Mouse (Mus musculus) lung, postnatal 14 days (tissue): Measurements from ENCODE around the gene Timp3.

Experiments used
- DNase-seq: peaks from one replicate; pipeline ENCODE4 v3.0.0; 2021

Timp3 gene

DNA sequence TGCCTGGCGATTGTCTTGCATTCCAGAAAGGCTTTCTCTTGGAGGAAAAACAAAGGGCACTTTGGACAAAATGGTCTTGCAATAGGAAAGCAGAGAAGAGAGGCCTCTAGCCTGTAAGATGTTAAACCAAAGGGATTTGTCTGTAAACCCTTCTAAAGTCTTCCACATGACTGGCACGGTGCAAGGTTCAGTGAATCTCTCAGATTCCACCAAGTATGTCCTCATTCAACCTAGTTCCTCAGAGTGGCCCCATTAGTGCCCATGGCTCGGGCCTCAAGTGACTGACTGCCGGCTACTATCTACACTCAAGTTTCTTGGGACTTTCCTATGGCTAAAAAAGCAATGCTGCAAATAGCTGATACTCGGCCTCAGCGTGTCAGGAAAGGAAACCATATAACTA is 1.8 kb upstream of the Timp3 start:
- DNase-seq = no peak

DNA sequence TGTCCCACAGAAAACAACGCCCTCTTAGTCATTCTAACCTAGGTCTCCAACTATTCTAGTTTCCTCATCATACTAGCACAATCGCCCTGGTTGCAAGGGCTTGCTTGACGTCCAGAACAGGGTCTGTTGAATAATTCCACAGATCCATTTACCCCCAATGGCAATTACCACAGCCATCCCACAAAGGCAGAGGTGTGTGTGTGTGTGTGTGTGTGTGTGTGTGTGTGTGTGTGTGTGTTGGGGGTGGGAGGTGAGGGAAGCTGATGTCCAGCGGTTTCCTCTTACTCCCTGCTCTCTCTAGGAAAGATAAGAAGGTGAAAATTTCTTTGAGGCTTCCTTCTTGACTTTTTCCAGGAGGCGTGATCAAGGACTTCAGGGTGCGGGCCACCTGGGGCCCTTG is 377 bp upstream of the Timp3 start:
- DNase-seq = no peak

DNA sequence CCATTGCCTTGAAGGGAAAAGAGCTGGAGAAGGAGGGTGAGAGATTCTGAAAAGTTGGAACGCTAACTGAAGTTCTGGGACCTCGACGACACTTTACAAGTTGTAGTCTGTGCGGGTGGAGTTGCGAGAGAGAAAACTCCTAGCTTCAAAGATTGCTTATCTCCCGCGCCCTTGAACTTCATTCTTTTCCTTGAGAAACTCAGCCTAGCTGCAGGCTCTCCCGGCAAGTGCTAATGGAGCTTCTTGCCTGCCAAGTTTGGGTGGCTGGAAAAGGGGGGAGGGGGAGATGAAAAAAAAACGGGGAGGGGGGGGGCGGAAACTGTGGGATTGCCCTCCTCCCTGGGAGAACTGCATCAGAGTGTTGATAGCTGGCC is 932 bp downstream of the Timp3 start:
- no peak for DNase-seq

DNA sequence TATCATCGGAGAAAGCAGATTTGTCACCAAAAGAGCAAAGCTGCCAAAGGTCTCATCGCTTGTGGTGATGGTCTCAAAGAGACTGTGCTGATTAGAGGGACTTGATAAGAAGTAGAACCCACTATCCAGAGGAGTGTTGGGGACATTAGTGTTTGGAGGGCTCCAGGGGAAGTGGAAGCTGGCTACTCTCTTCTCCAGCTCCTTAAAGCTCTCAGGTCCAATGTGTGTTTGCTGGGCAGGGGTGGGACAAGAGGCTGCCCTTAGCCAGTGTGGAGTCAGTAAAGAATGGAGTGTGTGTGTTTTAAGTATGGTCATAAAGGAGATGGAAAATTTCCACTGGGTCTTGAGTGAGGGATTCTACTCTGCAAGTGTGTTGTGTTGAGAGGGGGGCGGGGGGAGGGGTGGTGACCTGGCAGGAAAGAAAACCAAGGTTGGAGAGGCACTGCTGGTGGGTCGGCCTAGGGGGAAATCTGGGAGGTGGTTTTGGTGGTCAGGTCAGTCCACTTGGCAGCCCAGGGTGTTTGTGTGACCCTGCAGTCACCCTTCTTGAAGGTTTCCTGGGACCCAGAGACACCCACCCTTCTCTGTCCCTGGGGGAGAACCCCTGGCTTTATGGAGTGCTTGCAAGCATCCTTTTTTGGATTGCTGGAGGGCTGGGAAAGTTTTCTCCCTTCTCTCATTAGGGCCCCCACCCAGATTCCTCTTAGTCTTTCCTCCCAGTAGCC is 1.6 kb downstream of the Timp3 start:
- peak; percentile 33 for DNase-seq

DNA sequence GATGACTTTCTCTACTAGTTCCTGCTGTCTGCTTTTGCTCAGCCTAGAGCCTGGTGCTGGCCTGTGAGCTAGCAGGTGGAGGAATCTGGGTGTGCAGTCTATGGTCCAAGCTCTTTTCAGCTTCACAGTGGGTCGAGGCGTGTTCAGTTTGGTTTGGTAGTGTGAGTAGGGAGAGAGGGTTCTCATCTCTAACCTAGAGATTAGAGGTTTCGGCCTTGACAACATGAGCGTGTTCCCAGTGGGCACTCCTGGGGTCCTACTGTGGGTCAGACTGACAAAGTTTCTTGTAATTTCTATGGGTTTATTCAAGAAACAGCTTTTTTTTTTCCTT is 2.1 kb downstream of the Timp3 start:
- DNase-seq = no peak

DNA sequence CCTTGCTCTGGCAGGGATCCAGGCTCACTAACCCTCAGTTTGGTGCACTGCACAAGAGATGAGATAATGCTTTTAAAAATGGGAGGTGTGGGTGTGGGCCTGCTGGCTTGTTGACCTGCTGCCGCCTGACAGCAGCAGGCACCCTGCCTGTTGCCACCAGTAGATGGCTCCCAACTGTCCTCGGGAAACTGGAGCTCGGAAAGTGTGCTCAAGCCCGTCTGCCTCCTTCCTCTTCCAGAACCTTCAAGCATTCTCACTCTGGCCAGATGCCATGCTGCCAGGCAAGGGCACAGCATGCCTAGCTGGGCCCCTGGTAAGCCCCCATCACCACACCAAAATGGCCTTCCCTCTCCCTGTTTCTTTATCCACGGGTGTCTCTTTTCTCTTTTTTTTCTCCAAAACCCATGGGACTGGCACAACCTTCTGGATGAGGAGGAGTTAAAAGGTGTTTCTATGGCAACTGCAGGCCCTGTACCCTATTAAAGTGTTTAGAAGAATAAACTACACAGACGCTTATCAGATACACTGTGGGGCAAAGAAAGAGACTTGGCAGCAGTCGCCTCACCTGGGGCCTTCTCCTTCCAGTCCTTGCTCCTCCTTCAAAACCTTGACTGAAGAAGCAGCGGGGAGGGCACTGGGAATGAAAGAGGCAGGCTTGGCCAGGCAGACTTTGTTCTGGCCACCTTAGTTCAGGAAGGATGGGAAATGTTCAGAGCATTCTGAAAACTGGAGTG is 2.8 kb downstream of the Timp3 start:
- peak; percentile 83 for DNase-seq

DNA sequence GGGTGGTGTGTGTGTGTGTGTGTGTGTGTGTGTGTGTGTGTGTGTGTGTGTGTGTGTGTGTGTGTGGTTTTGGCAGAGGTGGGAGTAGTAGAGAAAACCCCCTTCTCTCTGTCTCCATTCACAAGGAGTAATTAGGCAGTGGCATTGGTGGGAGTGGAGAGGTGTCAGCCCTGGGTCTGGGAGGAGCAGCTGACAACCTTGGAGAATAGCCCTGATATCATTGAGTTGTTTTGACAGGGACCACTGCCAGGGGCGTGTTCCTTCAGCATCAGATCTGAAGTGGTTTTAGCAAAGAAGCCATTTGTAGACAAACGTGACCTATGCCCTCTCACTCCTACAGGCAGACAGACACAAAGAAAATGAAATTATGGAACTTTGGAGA is 3.3 kb downstream of the Timp3 start:
- DNase-seq = no peak

DNA sequence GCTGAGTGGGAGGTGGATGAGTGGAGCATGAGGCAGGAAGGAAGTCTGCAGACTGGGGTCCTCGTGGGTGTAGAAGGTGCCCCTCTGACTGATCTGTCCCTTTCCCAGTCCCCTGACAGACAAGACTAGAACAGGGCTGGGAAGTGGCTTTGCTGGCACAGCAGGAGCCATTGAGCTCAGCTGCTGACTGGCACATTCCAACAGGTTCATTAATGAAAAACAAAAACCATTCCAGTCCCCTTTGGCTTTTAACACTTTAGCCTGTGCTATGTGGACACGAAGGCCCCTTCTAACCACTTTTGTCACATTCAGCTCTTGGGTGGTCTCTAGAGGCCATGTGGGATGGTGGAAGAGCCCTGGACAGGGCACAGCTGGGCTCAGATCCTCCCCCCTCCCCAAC is 4.4 kb downstream of the Timp3 start:
- DNase-seq = no peak

DNA sequence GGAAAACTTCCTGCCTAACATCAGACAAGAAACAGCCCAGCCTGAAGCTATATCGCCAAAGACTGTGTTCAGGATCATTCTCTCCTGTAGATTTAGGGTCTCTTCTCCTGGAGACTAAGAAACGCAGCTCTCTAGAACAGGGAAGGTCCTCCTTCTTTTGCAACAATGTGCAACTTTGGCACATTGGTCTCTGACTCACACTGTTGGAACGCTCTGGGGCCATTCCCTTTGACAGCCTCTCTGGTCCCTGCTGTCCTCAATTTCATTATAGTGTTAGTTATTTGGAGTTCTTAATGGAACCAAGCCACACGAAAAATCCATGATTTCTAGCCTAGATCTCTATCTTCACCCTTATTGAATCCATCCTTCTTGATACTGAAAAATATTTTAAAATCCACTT is 7.1 kb downstream of the Timp3 start:
- DNase-seq = no peak

DNA sequence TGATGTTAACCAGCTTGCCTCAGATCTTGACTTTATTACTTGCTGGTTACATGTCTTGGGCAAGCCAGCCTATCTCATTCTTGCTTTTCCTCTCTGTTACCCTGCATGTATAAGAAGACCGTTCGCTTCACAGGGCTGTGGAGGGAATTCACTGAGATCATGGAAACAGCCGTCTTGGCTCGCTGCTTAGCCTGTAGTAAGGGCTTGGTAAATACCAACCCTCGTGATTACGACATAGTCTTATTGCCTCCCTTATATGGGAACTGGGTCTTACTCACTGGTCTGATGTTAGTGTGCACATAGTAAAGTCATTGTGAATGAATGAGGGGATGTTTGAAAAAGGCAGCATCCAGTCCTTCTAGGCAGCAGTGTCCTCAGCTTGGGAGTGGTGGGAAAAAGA is 10.4 kb downstream of the Timp3 start:
- DNase-seq = peak; percentile 74

DNA sequence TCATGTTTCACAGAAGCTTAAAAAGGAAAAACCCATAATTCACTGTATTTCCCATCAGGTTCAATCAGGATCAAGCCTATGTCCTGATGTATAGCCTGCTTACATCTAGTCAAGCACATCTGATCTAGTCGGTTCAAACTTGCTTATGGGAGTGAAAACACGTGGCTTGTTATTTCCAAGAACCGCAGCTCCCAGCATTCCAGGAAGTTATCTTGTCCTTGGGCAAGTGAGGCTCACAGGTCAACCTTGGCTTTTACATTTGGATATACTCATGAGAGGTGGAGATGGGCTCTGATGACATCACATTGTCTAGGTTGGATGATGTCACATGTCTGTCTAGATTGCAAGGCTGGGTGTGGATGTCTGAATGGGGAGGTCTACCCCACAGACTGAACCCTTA is 12.8 kb downstream of the Timp3 start:
- DNase-seq = no peak

DNA sequence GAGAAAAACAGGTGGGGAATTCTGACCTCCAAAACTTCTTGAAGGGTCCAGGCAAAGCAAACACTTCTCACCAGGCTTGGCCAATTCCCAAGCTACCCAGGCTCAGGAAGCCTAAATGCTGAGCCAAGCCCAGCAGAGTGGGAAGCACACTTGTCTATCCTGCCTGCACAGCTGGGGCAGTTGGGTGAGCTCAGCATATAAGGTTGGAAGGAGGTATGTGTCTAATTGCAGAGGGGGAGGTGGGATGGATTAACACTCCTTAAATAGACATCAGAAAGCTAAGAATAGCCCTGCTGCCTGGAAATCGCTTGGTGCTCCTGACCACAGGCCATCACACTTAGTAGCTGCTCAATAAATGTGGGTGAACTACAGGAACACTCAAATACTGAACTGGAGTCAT is 13.3 kb downstream of the Timp3 start:
- no peak for DNase-seq

DNA sequence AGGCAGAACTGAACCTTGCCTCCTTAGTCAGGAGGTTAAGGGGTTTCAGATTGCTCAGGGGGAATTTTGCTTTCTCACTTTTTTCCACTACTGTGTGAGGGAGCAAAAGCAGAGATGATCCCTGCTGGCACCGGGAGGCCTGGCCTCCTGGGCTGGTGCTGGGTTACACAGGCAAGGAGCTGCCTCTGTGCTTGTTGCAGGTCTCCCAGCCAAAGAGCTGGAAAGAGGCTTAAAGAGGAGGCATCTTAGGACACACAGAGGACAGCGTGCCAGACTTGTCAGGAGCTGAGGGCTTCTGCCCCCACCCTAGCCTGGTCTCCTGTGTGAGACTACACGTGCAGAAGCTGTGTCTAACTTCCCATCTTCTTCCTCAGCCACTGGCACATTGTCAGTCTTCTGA is 15.3 kb downstream of the Timp3 start:
- no peak for DNase-seq

DNA sequence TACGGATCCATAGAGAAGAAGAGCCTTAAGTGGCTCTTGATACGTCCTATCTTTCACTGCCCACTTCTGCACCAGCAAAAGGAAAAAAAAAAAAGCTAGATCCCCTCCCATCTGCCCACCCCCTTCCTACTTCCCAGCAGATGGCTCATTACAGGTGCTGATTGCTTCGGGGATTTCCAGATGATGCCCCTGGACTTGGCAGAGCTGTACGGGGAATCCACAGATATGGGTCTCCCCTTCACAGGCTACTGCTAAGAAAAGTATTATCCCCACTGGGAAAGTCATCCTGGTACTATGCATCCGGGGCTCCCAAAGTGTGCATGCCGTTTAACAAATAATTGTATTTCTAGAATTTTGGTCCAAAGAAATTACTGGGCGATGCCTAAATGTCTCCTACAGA is 17.5 kb downstream of the Timp3 start:
- DNase-seq = no peak

DNA sequence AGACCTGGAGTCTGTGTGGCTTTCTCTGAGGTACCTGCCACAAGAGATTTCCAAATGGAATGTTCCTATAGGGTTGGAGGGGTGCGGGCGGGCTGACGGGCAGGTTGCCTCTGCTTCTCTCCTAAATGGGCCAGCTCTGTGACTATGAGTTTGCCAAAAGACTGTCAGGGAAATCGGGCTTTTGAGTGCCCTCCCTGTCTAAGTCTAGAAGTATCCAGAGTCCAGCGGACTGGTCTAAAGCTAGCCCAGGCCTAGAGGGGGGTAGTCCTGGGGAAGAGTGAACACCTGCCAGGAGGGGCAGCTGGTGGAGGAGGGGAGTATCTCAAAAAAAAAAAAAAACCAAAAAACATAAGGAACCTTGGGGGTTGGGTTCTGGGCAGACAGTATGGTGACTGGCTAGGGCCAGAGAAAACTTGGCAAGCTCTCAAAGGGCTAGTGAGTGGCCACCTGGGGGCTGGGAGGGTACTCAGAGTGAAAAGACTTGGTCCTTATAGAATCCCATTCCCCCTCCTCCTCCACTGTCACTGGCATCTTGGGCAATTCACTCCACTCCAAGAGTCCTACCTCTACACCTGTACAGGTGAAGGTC is 18.5 kb downstream of the Timp3 start:
- DNase-seq = no peak

DNA sequence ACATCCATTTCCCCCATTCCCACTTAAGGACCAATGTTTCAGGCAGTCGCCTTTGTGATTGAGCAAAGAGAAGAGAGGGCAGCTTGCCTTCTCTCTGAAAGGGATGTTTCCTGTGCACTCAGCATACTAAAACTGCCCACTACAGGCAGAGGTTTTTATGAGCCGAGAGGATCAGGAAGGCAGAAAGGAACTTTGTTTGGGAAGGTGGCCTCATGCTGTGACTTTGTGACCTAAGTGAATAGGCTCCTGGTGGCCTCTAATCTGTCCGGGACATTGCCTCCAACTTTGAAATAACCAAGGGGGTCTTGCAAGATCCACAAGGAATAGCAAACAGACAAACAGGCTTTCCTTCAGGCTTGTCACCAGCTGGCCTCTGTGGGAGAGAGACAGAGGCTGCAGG is 19.4 kb downstream of the Timp3 start:
- DNase-seq = no peak

DNA sequence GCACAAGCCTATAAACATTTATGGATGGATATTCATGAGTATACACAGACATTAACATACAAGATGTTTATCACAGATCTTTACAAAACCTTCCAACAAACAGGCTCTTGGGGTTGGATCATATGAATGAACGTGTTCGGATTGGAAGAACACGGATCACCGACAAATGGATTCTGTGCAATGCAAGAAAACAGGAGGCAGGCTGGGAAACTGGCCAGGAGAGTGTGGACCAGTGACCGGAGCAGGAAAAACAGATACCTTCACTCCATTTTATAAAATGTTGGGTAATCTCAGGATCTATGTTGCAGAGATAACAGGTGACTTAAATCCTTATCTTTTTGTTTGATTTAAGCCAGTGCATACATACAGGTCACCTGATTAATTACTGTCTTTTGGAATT is 20.0 kb downstream of the Timp3 start:
- no peak for DNase-seq

DNA sequence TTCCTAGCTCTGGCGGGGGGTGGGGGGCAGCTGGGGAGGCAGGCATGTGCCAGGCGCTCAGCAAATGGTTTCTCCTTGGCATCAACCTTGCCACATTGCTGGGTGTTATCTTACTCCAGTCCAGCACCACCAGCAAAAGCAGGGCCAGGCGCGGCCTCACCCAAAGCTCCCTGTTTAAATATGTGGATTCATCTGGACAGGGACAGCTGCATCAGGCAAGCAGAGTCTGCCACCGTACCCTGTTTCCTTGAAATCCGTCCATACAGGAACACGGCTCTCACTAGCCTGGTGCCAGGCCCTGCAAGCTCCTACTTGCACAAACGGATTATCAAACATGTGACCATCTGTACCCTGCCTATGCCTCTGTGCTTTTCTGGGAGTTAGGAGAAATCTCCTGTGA is 21.0 kb downstream of the Timp3 start:
- DNase-seq = no peak

DNA sequence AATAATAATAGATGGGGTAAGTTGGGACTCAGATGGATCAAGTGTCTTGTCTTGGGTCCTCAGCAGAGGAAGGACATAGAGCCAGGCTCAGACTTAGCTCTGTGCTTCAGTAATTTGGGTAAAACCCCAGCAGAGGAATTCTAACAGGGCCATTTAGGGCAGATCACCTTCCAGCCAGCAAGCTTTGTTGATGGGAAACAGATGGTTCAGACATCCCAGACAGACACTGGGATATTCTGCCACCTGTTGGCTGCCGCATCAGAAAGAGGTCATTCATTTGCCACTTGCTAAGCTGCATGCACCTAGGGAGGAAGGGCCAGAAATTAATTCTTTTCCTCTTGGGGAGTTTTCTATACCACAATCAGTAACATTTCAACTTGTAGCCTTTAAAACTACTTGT is 21.8 kb downstream of the Timp3 start:
- no peak for DNase-seq

DNA sequence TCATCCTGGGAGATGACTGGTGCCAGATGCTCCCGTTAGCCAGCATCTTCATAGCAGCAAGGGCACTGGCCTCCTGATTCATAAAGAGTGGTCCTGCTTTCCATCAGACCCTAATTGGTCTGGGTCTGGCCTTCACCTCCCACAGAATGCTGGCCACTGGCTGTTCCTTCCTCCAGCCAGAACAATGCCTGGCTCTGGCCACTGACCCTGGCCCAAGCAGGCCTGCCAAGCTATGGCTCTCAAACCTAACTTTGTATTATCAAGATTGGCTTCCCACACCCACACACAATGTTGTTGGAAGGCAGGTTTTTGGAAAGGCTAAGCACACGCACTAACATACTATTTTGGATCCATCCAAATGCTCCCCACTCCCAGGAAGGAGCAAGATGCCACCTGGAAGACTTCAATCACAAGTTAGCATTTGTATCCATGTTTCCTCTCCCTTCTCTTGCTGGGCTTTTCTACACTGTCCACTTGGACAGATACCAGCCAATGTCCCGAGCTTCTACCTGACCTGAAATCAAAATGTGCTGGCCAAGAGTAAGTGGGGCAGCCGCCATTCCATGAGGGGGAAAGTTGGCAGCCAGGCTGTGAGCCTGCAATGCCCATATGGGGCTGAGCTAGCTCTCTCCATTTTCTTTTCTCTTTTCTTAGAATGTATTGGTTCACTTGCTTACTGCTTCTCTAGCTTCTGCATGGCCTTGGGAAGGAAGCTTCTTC is 23.3 kb downstream of the Timp3 start:
- DNase-seq = no peak

DNA sequence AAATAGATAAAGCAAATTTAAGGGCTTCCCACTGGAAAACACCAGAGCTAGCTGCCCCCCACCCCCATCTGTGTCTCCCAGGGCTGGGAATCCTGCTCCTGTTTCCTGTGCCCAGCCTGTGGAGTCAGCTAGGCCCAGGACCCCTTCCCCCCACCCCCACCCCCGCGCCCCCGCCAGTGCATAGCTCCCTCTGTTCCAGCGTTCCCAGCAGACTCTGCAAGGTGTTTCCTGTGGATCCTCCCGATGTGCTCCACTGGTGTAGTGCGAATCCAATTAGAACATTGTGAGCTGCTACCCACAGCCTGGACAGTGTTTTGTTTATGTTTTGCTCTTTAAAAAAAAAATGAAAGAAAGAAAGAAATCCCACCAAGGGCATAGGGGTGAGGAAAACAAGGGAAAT is 25.1 kb downstream of the Timp3 start:
- DNase-seq = no peak

DNA sequence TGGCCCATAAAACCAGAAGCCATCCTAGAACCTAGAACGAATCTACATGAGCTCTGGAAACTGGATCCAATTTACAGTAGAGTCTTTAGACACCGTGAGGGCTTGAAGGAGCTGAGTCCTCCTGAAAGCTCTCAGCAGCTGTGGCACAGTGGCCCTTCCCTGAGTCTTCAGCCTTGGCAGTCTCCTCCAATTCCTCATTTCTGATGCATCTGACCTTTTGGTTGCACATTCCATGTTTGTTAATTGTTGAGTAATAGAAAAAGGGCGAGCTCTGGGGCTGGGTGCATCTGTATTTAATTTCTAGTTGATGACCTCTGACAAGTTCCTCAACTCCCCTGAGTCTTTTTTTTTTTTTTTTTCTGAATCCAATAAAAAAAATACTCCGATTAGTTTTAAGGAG is 28.0 kb downstream of the Timp3 start:
- no peak for DNase-seq

DNA sequence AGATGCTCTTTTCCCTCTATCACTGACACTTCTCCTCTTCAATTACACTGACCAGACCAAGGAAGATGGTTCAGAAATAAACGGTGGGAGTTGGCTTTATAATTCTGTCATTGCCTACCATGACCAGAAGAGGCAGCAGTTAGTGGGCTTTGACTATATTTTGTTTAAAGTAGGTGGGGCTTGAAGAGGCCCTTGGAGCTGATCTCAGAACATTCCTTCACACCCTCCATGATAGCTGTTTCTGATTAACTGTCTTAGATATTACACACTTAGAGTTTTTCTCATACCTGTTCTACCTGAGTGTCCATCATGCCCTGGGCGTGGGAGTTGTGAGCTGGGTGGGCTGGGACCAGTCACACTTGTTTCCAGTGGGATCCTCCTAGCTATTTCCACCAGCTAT is 28.5 kb downstream of the Timp3 start:
- DNase-seq = no peak

DNA sequence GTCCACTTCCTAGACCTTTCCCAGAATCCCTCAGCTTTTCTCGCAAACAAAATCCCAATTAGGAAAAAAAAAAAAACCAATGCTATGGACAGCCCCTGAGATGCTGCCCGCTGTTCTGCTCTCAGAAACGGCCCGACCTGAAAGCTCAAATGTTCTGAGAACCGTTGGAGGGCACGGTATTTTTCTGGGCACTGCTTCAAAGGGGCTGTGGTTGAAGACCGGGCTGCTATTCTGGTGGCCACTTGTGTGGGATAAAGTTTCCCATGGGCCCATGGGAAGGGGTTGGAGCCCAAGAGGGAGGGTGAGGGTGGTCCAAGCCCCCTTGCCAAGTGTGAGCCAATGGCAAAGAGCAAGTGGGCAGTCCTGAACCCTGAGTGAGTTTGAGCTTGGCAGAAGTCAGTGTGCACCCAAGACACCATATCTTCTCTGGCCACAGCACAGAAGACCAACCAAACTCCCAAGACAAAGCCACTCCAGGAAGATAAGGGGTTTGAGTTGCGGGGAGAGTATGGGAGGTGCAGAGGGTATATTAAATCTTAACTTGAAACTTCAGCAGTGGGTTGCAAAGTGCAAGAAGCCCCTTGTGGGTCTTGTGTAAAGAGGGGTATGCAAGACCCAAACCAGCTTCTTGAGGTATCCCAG is 29.2 kb downstream of the Timp3 start:
- no peak for DNase-seq
